8 mouse cellular contexts compared by ENCODE assay signal in the genomic region with DNA sequence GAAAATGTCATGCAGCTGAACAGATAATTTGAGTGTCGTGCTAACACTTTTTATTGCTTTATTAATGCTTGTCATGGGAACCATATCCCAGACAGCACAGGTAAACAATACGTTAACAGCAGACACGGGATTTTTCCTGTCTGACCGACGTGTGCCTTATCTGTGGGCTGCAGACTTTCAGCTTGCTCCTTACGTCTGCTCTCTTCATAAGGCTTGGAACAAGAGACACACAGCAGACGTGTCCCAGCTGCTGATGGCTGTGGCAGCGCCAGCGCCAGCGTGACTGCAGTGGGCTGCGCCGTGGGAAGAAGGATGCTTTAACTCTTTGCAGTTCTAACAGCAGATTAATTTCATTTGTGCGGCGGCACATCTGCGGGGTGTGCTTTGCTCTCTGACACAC.
A peak's percentile ranks its signal among the peaks of the same experiment; 100 is the strongest.
DNase-seq lines count a peak whose midpoint lies in the region; ATAC-seq and TF ChIP-seq lines count a peak whose summit lies in the region.

No protein-coding gene starts in this region.

- peak overlapping the region; percentile 19; the same call in 1 of the 2 replicates for H3K4me2 ChIP-seq in forebrain, embryonic 13.5 days
- peak overlapping the region; percentile 40 for H3K4me2 ChIP-seq in hindbrain, embryonic 15.5 days
- peak overlapping the region; percentile 41 for H3K4me2 ChIP-seq in lung, embryonic 14.5 days

- no peak overlapping the region for H3K4me3 ChIP-seq in forebrain, embryonic 13.5 days
- H3K4me3 ChIP-seq in hindbrain, embryonic 15.5 days = peak overlapping the region; percentile 9
- no peak overlapping the region for H3K4me3 ChIP-seq in lung, embryonic 14.5 days (ENCODE audit: low read depth, low read length)

- peak overlapping the region; percentile 15; the same call in 1 of the 2 replicates for H3K27ac ChIP-seq in forebrain, embryonic 13.5 days
- H3K27ac ChIP-seq in hindbrain, embryonic 15.5 days (replicated peaks) = peak overlapping the region; percentile 28
- H3K27ac ChIP-seq in lung, embryonic 14.5 days (ENCODE audit: low read depth) = peak overlapping the region; percentile 83

- no peaks in the 10 kb centered on the region for H3K27me3 ChIP-seq in forebrain, embryonic 13.5 days
- no peaks in the 10 kb centered on the region for H3K27me3 ChIP-seq in hindbrain, embryonic 15.5 days
- no peaks in the 10 kb centered on the region for H3K27me3 ChIP-seq in lung, embryonic 14.5 days (ENCODE audit: insufficient read depth, low read length)

- peaks cover 38% of the 10 kb centered on the region for H3K4me1 ChIP-seq in forebrain, embryonic 13.5 days
- H3K4me1 ChIP-seq in hindbrain, embryonic 15.5 days (replicated peaks) = peaks cover 43% of the 10 kb centered on the region
- H3K4me1 ChIP-seq in lung, embryonic 14.5 days (ENCODE audit: insufficient read depth) = peaks cover 31% of the 10 kb centered on the region

- no peak overlapping the region for H3K9ac ChIP-seq in forebrain, embryonic 13.5 days
- no peak overlapping the region for H3K9ac ChIP-seq in hindbrain, embryonic 15.5 days
- 0 out of 2 replicates have a peak overlapping the region, but pooled peaks have one; percentile 6 for H3K9ac ChIP-seq in lung, embryonic 14.5 days

- no peak for TF ChIP-seq CTCF in lung, embryonic 14.5 days (IDR thresholded peaks at IDR 0.05; ENCODE audit: low read depth)

- H3K36me3 ChIP-seq in forebrain, embryonic 13.5 days (ENCODE audit: poor library complexity, severe bottlenecking) = no peaks in the 10 kb centered on the region
- no peaks in the 10 kb centered on the region for H3K36me3 ChIP-seq in hindbrain, embryonic 15.5 days
- no peaks in the 10 kb centered on the region for H3K36me3 ChIP-seq in lung, embryonic 14.5 days (ENCODE audit: insufficient read depth)

- H3K9me3 ChIP-seq in forebrain, embryonic 13.5 days (replicated peaks) = no peaks in the 10 kb centered on the region
- no peaks in the 10 kb centered on the region for H3K9me3 ChIP-seq in hindbrain, embryonic 15.5 days
- H3K9me3 ChIP-seq in lung, embryonic 14.5 days (ENCODE audit: low read depth, low read length) = no peaks in the 10 kb centered on the region

- 39% methylated on average over 15 of the region's 15 CpGs for WGBS in forebrain, embryonic 13.5 days
- 16% methylated on average over 15 of the region's 15 CpGs for WGBS in hindbrain, embryonic 15.5 days
- WGBS in lung, embryonic 14.5 days = 23% methylated on average over 15 of the region's 15 CpGs

- peak; percentile 42 for DNase-seq in embryo, embryonic 10 days (ENCODE audit: low spot score)
- DNase-seq in embryo, embryonic 10.5 days (ENCODE audit: low spot score) = no peak
- DNase-seq in lung, embryonic 14.5 days = peak; percentile 90
- peak; percentile 57 for DNase-seq in right cerebral cortex, postnatal 14 days
- no peak for DNase-seq in adrenal gland, adult 8-10 months
- DNase-seq in cerebellum, adult 18-20 months = no peak

- peak; percentile 75 for ATAC-seq in forebrain, embryonic 13.5 days
- ATAC-seq in hindbrain, embryonic 15.5 days (ENCODE audit: low FRiP score, low read depth) = peak; percentile 59; the same call in 1 of the 2 replicates
- ATAC-seq in lung, embryonic 14.5 days (ENCODE audit: insufficient read depth) = peak; percentile 88

Comparison
In these comparisons a context has a peak if more than half of its experiments do, and no peak if none do; other contexts are left out.
1. DNase-seq: peak in embryo, embryonic 10 days (single experiment), lung, embryonic 14.5 days (single experiment) and right cerebral cortex, postnatal 14 days (single experiment); none in embryo, embryonic 10.5 days (single experiment), adrenal gland, adult 8-10 months (single experiment) and cerebellum, adult 18-20 months (0 of 2).
2. H3K27ac ChIP-seq: peak in every context shown above with its lines; median percentile 83 in lung, embryonic 14.5 days; 28 in hindbrain, embryonic 15.5 days; 15 in forebrain, embryonic 13.5 days.
3. Peak in every context shown above with its lines, with median percentiles within 50 percentile points of each other: ATAC-seq and H3K4me2 ChIP-seq.